In the genomic region with DNA sequence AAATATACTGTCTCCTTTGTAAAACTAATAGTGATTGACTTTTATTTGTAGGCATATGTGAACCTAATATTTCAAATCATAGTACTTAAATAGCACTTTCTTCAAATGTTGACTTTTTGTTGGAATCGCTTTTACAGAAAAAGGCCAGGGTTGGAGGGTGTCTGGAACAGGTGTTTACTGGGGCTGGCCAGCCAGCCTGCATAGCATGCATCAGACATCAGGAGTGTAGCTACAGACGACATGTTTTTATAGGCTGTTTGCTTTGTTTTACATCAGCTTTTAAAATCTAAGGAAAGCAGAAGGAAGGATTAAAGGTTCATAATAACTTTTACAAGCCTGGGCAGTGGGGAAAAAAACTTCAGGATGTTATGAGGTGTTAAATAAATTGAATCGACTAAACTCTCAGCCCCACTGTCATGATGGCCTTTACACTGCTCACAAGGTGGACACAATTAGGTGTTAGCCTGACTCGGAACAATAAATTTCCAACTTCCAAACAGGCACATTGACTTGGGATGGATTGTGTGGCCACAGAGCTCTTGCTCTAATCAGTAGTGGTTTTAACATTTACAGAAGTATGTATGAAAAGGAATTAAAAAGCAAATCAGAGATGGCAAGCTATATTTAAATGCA, we compare ENCODE assay signal across 27 mouse cellular contexts.
"Had no signal": no experiment of that assay in that cellular context is flagged by ENCODE, and none has a peak within 500 bp of the region (broad histone marks: within the 10 kb centered on the region; RNA-seq: fewer than 3 reads in every experiment).

No protein-coding gene starts in this region.

- H3K4me1 ChIP-seq: heart, embryonic 13.5 days; heart, embryonic 15.5 days; hindbrain, embryonic 13.5 days; hindbrain, embryonic 15.5 days; kidney, embryonic 15.5 days; limb, embryonic 15.5 days; liver, embryonic 13.5 days; liver, embryonic 15.5 days had no signal

- H3K9ac ChIP-seq: heart, embryonic 13.5 days; heart, embryonic 15.5 days; hindbrain, embryonic 13.5 days; hindbrain, embryonic 15.5 days; kidney, embryonic 15.5 days; limb, embryonic 15.5 days; liver, embryonic 13.5 days; liver, embryonic 15.5 days; liver, postnatal 0 days had no signal

- H3K36me3 ChIP-seq: heart, embryonic 13.5 days; heart, embryonic 15.5 days; hindbrain, embryonic 13.5 days; hindbrain, embryonic 15.5 days; kidney, embryonic 15.5 days; limb, embryonic 15.5 days; liver, embryonic 13.5 days; liver, embryonic 15.5 days had no signal

- H3K27me3 ChIP-seq: heart, embryonic 13.5 days; heart, embryonic 15.5 days; hindbrain, embryonic 13.5 days; hindbrain, embryonic 15.5 days; kidney, embryonic 15.5 days; limb, embryonic 15.5 days; liver, embryonic 13.5 days; liver, embryonic 15.5 days had no signal

- H3K4me3 ChIP-seq: gastrocnemius, adult 2 months; heart, embryonic 13.5 days; heart, embryonic 15.5 days; hindbrain, embryonic 13.5 days; hindbrain, embryonic 15.5 days; kidney, embryonic 15.5 days; limb, embryonic 15.5 days; liver, embryonic 13.5 days; liver, embryonic 15.5 days had no signal

- ATAC-seq: hindbrain, postnatal 0 days; intestine, embryonic 16.5 days; liver, postnatal 0 days had no signal

- H3K9me3 ChIP-seq: heart, embryonic 13.5 days; heart, embryonic 15.5 days; hindbrain, embryonic 13.5 days; hindbrain, embryonic 15.5 days; kidney, embryonic 15.5 days; limb, embryonic 15.5 days; liver, embryonic 13.5 days; liver, embryonic 15.5 days had no signal

- H3K4me2 ChIP-seq: heart, embryonic 11.5 days; heart, embryonic 13.5 days; heart, embryonic 15.5 days; hindbrain, embryonic 13.5 days; hindbrain, embryonic 15.5 days; kidney, embryonic 15.5 days; limb, embryonic 15.5 days; liver, embryonic 13.5 days; liver, embryonic 15.5 days had no signal

- DNase-seq: gastrocnemius, adult 2 months; gastrocnemius, postnatal 10 days; gastrocnemius, postnatal 25 days; heart, adult 18-20 months; heart, postnatal 14 days; heart, postnatal 36 days; kidney, adult 11 months; kidney, adult 2 months; kidney, adult 9 months; kidney, postnatal 25 days; kidney, postnatal 4 days; layer of hippocampus, adult 9-11 months; layer of hippocampus, postnatal 36 days; left cerebral cortex, postnatal 4 days; liver, embryonic 13.5 days; liver, postnatal 0 days had no signal

- H3K27ac ChIP-seq: gastrocnemius, adult 2 months; heart, embryonic 13.5 days; heart, embryonic 15.5 days; hindbrain, embryonic 13.5 days; hindbrain, embryonic 15.5 days; hindbrain, postnatal 0 days; kidney, embryonic 15.5 days; kidney, postnatal 0 days; limb, embryonic 15.5 days; liver, embryonic 13.5 days; liver, embryonic 15.5 days had no signal
